Mouse (Mus musculus) kidney, postnatal 0 days (tissue): ENCODE data around the gene Rtbdn. TPM values are rescaled to one million over a fixed set of nuclear protein-coding genes. Genes with fewer than 3 reads are reported as not detected.
A peak's percentile ranks its signal among the peaks of the same experiment; 100 is the strongest.

Source experiments
- ATAC-seq: fragments of 200-750 bp; cut with Nextera tagmentation; replicated peaks from 2 replicates; pipeline ENCODE4 v1.8.0; 2017; ENCODE audit warnings: low read depth, moderate number of reproducible peaks, moderate TSS enrichment, moderate library complexity; ENCODE audit not compliant: low FRiP score
- DNase-seq: peaks from one replicate; pipeline ENCODE4 v3.0.0-alpha.2; 2016; ENCODE audit warnings: low spot score
- H3K27ac ChIP-seq: fragments of 300-500 bp; sonication (generic); 2 replicates; pipeline ENCODE4 v1.5.1; 2014; ENCODE audit warnings: mild to moderate bottlenecking
- H3K27me3 ChIP-seq: fragments of 300-500 bp; sonication (generic); 2 replicates; pipeline ENCODE4 v1.6.1; 2014; ENCODE audit warnings: low read length, mixed read lengths; ENCODE audit not compliant: insufficient read depth
- H3K36me3 ChIP-seq: fragments of 300-500 bp; sonication (generic); 2 replicates; pipeline ENCODE4 v1.6.1; 2014; ENCODE audit warnings: low read length, mixed read lengths; ENCODE audit not compliant: insufficient read depth
- H3K4me1 ChIP-seq: fragments of 300-500 bp; sonication (generic); replicated peaks from 2 replicates; pipeline ENCODE4 v1.6.1; 2014; ENCODE audit warnings: antibody characterized with exemption, low read length, mixed read lengths; ENCODE audit not compliant: insufficient read depth
- H3K4me2 ChIP-seq: fragments of 300-500 bp; sonication (generic); 2 replicates; pipeline ENCODE4 v1.6.1; 2014; ENCODE audit warnings: mild to moderate bottlenecking, low read length, moderate library complexity, mixed read lengths
- H3K4me3 ChIP-seq: fragments of 300-500 bp; sonication (generic); replicated peaks from 2 replicates; pipeline ENCODE4 v1.5.1; 2014; ENCODE audit warnings: low read depth, low read length
- H3K9ac ChIP-seq: fragments of 300-500 bp; sonication (generic); 2 replicates; pipeline ENCODE4 v1.6.1; 2014; ENCODE audit warnings: low read depth, low read length
- H3K9me3 ChIP-seq: fragments of 300-500 bp; sonication (generic); replicated peaks from 2 replicates; pipeline ENCODE4 v1.6.1; 2016; ENCODE audit warnings: low read length, inconsistent platforms, mixed read lengths
- CTCF ChIP-seq: IDR thresholded peaks from 2 replicates; pipeline ENCODE4 v1.5.1; 2016; ENCODE audit warnings: antibody characterized with exemption, low read depth, mild to moderate bottlenecking, moderate library complexity
- WGBS: fragments of 180-500 bp; shearing (Covaris S2); extraction: QIAGEN DNeasy Blood & Tissue Kit; methylation state at CpG from one replicate; pipeline ENCODE4 v1.1.7; 2014; 5-methylcytosine and 5-hydroxymethylcytosine counted together
- polyA plus RNA-seq: library from polyadenylated mRNA; unstranded; fragments of >200 nt; fragmentation: Nextera tagmentation; extraction: Ambion mirVana; gene quantifications from 2 replicates; pipeline ENCODE4 v1.2.1, GENCODE M21; 2015

The Rtbdn gene
- polyA plus RNA-seq, 1 experiment from 2014 or later = 0.09 TPM

GRCm38 (mm10) chr8:84936041-84936961 is 10.5 kb upstream of the Rtbdn start:
- 21% methylated on average over 22 of the region's 23 CpGs for WGBS
- H3K27me3 ChIP-seq = peaks cover 45% of the 10 kb centered on the region
- TF ChIP-seq CTCF = no peak
- peaks cover 5% of the 10 kb centered on the region; the same call in 1 of the 2 replicates for H3K4me1 ChIP-seq
- H3K36me3 ChIP-seq = no peaks in the 10 kb centered on the region
- no peak for DNase-seq
- no peak overlapping the region for H3K9ac ChIP-seq
- peak overlapping the region; percentile 67 for H3K4me2 ChIP-seq
- no peak overlapping the region for H3K27ac ChIP-seq
- ATAC-seq = no peak
- H3K4me3 ChIP-seq = peak overlapping the region; percentile 33; the same call in 1 of the 2 replicates
- no peaks in the 10 kb centered on the region for H3K9me3 ChIP-seq

GRCm38 (mm10) chr8:84936962-84937546 is 9.7 kb upstream of the Rtbdn start, which contains the start of gene Mast1:
Gene Mast1, minus strand, starts transcription at chr8:84937359.
- ATAC-seq = 0 out of 2 replicates have a peak, but pooled peaks have one; percentile 8
- under 1% methylated on average over 50 of the region's 50 CpGs for whole genome bisulfite sequencing
- Histone ChIP-seq H3K4me3 (peak within 1 kb of the TSS; percentile 33), H3K27me3 (peaks cover 45% of the 10 kb centered on the region), H3K4me2 (peak within 1 kb of the TSS; percentile 67), H3K27ac (no peak within 1 kb of the TSS), H3K9ac (no peak within 1 kb of the TSS), H3K9me3 (no peaks in the 10 kb centered on the region), H3K36me3 (no peaks in the 10 kb centered on the region), H3K4me1 (peaks cover 5% of the 10 kb centered on the region; the same call in 1 of the 2 replicates)
- peak; percentile 60 for TF ChIP-seq CTCF
- DNase-seq = peak; percentile 69

GRCm38 (mm10) chr8:84937620-84938485 is 8.9 kb upstream of the Rtbdn start:
- 59% methylated on average over 13 of the region's 13 CpGs for WGBS
- Histone ChIP-seq H3K4me2 (peak overlapping the region; percentile 67; the same call in 1 of the 2 replicates), H3K36me3 (no peaks in the 10 kb centered on the region), H3K9me3 (no peaks in the 10 kb centered on the region), H3K9ac (no peak overlapping the region), H3K27me3 (peaks cover 45% of the 10 kb centered on the region), H3K27ac (no peak overlapping the region), H3K4me1 (peaks cover 5% of the 10 kb centered on the region; the same call in 1 of the 2 replicates), H3K4me3 (peak overlapping the region; percentile 33; the same call in 1 of the 2 replicates)
- ATAC-seq (no peak), DNase-seq (no peak)
- TF ChIP-seq CTCF = no peak; the same call in 1 of the 2 replicates

- 0 out of 2 replicates have a peak, but pooled peaks cover 6% of the 10 kb centered on the region for H3K4me1 ChIP-seq
- no peak for TF ChIP-seq CTCF
- no peak overlapping the region for H3K27ac ChIP-seq
- H3K36me3 ChIP-seq = no peaks in the 10 kb centered on the region
- no peaks in the 10 kb centered on the region for H3K9me3 ChIP-seq
- peaks cover 46% of the 10 kb centered on the region for H3K27me3 ChIP-seq
- H3K4me3 ChIP-seq = no peak overlapping the region
- DNase-seq = no peak
- ATAC-seq = no peak
- H3K9ac ChIP-seq = no peak overlapping the region
- H3K4me2 ChIP-seq = no peak overlapping the region
- 7% methylated on average over 4 of the region's 4 CpGs for WGBS
These were observed 3.1 kb upstream of the Rtbdn start for GRCm38 (mm10) chr8:84943699-84944098.

- Histone ChIP-seq H3K4me3 (no peak overlapping the region), H3K36me3 (no peaks in the 10 kb centered on the region), H3K27ac (no peak overlapping the region), H3K4me1 (0 out of 2 replicates have a peak, but pooled peaks cover 6% of the 10 kb centered on the region), H3K9ac (no peak overlapping the region), H3K4me2 (peak overlapping the region; percentile 11; the same call in 1 of the 2 replicates), H3K9me3 (no peaks in the 10 kb centered on the region), H3K27me3 (peaks cover 42% of the 10 kb centered on the region)
- ATAC-seq = no peak; the same call in 1 of the 2 replicates
- WGBS = 3% methylated on average over 26 of the region's 26 CpGs
- no peak for DNase-seq
- TF ChIP-seq CTCF = no peak
These were observed 2.2 kb upstream of the Rtbdn start for GRCm38 (mm10) chr8:84944478-84945160.
